Mouse (Mus musculus) right cerebral cortex, postnatal 25 days (tissue): ENCODE results near the gene Acox3.
"Not testable (repeated sequence)": the region's sequence is repeated elsewhere in the genome, so short reads cannot be mapped to it uniquely, and the experiment has no call there.

ENCODE experiments used
- DNase-seq: peaks from one replicate; pipeline ENCODE4 v3.0.0; 2022

Gene Acox3

GRCm38 (mm10) chr5:35578411-35578810 lies 4.4 kb upstream of the Acox3 start:
- no peak for DNase-seq

GRCm38 (mm10) chr5:35579247-35579893 lies 3.5 kb upstream of the Acox3 start:
- DNase-seq, result no peak

GRCm38 (mm10) chr5:35580156-35580922 lies 2.5 kb upstream of the Acox3 start:
- no peak for DNase-seq

GRCm38 (mm10) chr5:35583221-35583783 lies 462 bp downstream of the Acox3 start:
- no peak for DNase-seq

GRCm38 (mm10) chr5:35584259-35584658 lies 1.4 kb downstream of the Acox3 start:
- not testable (repeated sequence) for DNase-seq

- no peak for DNase-seq
Measured at GRCm38 (mm10) chr5:35591497-35591896, 8.7 kb downstream of the Acox3 start.

GRCm38 (mm10) chr5:35592081-35592736 lies 9.4 kb downstream of the Acox3 start:
- DNase-seq, result no peak

- no peak for DNase-seq
Measured at GRCm38 (mm10) chr5:35592824-35593223, 10.0 kb downstream of the Acox3 start.

- no peak for DNase-seq
Measured at GRCm38 (mm10) chr5:35593272-35593671, 10.4 kb downstream of the Acox3 start.

- no peak for DNase-seq
Measured at GRCm38 (mm10) chr5:35594768-35595167, 11.9 kb downstream of the Acox3 start.

GRCm38 (mm10) chr5:35595706-35596105 lies 12.9 kb downstream of the Acox3 start:
- peak; percentile 66 for DNase-seq

- DNase-seq, result no peak
Measured at GRCm38 (mm10) chr5:35596169-35597160, 13.6 kb downstream of the Acox3 start.

GRCm38 (mm10) chr5:35600233-35600632 lies 17.4 kb downstream of the Acox3 start:
- DNase-seq, result no peak

- DNase-seq, result no peak
Measured at GRCm38 (mm10) chr5:35601526-35601925, 18.7 kb downstream of the Acox3 start.

GRCm38 (mm10) chr5:35605355-35605754 lies 22.5 kb downstream of the Acox3 start:
- no peak for DNase-seq

- DNase-seq, result no peak
Measured at GRCm38 (mm10) chr5:35606800-35607199, 24.0 kb downstream of the Acox3 start.

- no peak for DNase-seq
Measured at GRCm38 (mm10) chr5:35607784-35608183, 24.9 kb downstream of the Acox3 start.

- DNase-seq, result no peak
Measured at GRCm38 (mm10) chr5:35608559-35608958, 25.7 kb downstream of the Acox3 start.

GRCm38 (mm10) chr5:35609381-35609780 lies 26.5 kb downstream of the Acox3 start:
- DNase-seq, result no peak

GRCm38 (mm10) chr5:35609971-35610370 lies 27.1 kb downstream of the Acox3 start:
- DNase-seq, result no peak

- DNase-seq, result no peak
Measured at GRCm38 (mm10) chr5:35610381-35610780, 27.5 kb downstream of the Acox3 start.

GRCm38 (mm10) chr5:35611170-35611569 lies 28.3 kb downstream of the Acox3 start:
- DNase-seq, result no peak
